Mouse (Mus musculus): ENCODE measurements at regions not wholly inside any gene's neighbourhood (a gene's known extent, or its start where the extent isn't known, plus 50 kb on each side); places are given as distances from the start of the nearest gene placed in this dataset.
"Not testable (repeated sequence)": the region's sequence is repeated elsewhere in the genome, so short reads cannot be mapped to it uniquely, and the experiment has no call there.

DNA sequence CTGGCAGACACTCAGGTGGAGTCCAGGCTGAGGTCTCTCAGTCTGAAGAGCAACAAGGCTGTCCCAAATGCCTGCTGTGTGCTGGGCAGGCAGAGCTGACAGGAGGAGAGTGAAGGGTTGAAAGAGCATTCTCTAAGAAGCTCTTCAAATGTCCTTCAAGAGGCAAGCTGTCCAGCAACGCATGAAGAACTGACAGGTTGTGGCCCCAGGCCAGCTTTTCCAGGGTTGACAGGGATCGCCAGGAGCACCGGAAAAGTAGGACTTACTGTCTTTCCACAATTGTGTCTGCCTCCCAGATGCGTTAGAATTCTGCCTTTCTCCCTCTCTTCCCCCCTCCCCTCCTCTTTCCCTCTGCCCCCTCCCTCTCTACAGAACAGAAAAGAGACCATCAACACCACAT is 282.1 kb downstream of the Etnk1 start:
- TF ChIP-seq EP300 (IDR thresholded peaks at IDR 0.05; ENCODE audit: insufficient read depth, low read depth, low read length) (no peak), CTCF (IDR thresholded peaks at IDR 0.05) (no peak), POLR2A (IDR thresholded peaks at IDR 0.05; ENCODE audit: insufficient read depth, low read depth, low read length) (no peak)
- Histone ChIP-seq H3K4me1 (ENCODE audit: control insufficient read depth, insufficient read depth, low read length) (no peaks in the 10 kb centered on the region), H3K79me2 (replicated peaks; ENCODE audit: control insufficient read depth, insufficient read depth, low read length) (no peaks in the 10 kb centered on the region), H3K27me3 (ENCODE audit: control insufficient read depth, insufficient read depth, low read length) (no peaks in the 10 kb centered on the region), H3K4me3 (no peak overlapping the region), H3K9ac (ENCODE audit: low read depth, low read length) (no peak overlapping the region), H3K27ac (no peak overlapping the region), H3K36me3 (ENCODE audit: control insufficient read depth, insufficient read depth, low read length) (no peaks in the 10 kb centered on the region)
- intact Hi-C loops (cut with DNase I) = no loop called here
- no peak for DNase-seq
- 53% methylated on average over 4 of the region's 4 CpGs for WGBS

DNA sequence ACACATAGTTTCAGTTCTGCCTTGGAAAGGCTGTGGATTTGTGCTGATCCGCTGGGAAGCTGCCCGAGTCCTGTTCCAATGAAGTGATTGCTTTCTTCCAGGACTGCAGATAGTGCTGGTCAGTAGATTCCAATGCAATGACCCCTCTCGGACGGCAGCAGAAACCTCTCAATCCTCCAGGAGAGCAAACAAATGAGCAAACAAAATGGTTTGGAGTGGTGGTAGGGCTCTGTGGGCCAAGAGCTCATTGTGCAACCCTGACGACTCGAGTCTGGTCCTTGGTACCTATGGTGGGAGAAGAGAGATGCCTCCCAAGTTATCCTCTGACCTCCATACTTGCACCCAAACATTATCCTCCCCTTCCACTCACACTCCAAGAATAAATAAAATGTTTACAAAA is 284.8 kb downstream of the Etnk1 start:
- no peaks in the 10 kb centered on the region for H3K79me2 ChIP-seq (replicated peaks; ENCODE audit: control insufficient read depth, insufficient read depth, low read length)
- H3K36me3 ChIP-seq (ENCODE audit: control insufficient read depth, insufficient read depth, low read length) = no peaks in the 10 kb centered on the region
- TF ChIP-seq EP300 (IDR thresholded peaks at IDR 0.05; ENCODE audit: insufficient read depth, low read depth, low read length) (no peak), POLR2A (IDR thresholded peaks at IDR 0.05; ENCODE audit: insufficient read depth, low read depth, low read length) (no peak), CTCF (IDR thresholded peaks at IDR 0.05) (no peak)
- intact Hi-C loops (cut with DNase I) = no loop called here
- no peak for DNase-seq
- no peak overlapping the region for H3K4me3 ChIP-seq
- H3K27me3 ChIP-seq (ENCODE audit: control insufficient read depth, insufficient read depth, low read length) = no peaks in the 10 kb centered on the region
- no peaks in the 10 kb centered on the region for H3K4me1 ChIP-seq (ENCODE audit: control insufficient read depth, insufficient read depth, low read length)
- no peak overlapping the region for H3K9ac ChIP-seq (ENCODE audit: low read depth, low read length)
- H3K27ac ChIP-seq = no peak overlapping the region
- WGBS = 78% methylated on average over 6 of the region's 6 CpGs

DNA sequence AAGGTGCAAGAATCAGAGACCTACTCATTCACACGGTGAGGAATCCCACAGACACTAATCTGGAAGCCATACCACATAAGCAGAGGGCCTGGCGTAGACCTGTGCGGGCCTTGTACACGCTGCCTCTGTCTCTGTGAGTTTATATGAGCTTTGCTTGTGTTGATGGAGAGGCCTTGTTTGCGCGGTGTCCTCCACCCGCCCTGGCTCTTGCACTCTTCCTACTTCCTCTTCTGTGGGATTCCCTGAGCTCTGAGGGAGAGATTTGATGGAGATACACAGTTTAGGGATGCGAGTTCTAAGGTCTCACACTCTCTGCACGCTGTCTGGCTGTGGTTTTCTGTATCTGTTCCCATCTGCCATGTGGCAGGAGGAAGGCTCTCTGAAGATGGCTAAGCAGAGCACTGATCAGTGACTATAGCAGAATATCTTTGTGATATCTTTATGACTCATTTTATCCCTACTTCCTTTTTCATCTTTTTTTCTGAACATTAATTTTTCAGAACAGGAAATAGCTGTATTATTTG is 287.7 kb downstream of the Etnk1 start:
- TF ChIP-seq CTCF (IDR thresholded peaks at IDR 0.05) (no peak), POLR2A (IDR thresholded peaks at IDR 0.05; ENCODE audit: insufficient read depth, low read depth, low read length) (no peak), EP300 (IDR thresholded peaks at IDR 0.05; ENCODE audit: insufficient read depth, low read depth, low read length) (no peak)
- DNase-seq = no peak
- H3K36me3 ChIP-seq (ENCODE audit: control insufficient read depth, insufficient read depth, low read length) = no peaks in the 10 kb centered on the region
- no peak overlapping the region for H3K4me3 ChIP-seq
- intact Hi-C loops (cut with DNase I) = no loop called here
- H3K27me3 ChIP-seq (ENCODE audit: control insufficient read depth, insufficient read depth, low read length) = no peaks in the 10 kb centered on the region
- H3K79me2 ChIP-seq (replicated peaks; ENCODE audit: control insufficient read depth, insufficient read depth, low read length) = no peaks in the 10 kb centered on the region
- H3K4me1 ChIP-seq (ENCODE audit: control insufficient read depth, insufficient read depth, low read length) = no peaks in the 10 kb centered on the region
- H3K9ac ChIP-seq (ENCODE audit: low read depth, low read length) = no peak overlapping the region
- H3K27ac ChIP-seq = no peak overlapping the region
- 89% methylated on average over 9 of the region's 9 CpGs for WGBS

DNA sequence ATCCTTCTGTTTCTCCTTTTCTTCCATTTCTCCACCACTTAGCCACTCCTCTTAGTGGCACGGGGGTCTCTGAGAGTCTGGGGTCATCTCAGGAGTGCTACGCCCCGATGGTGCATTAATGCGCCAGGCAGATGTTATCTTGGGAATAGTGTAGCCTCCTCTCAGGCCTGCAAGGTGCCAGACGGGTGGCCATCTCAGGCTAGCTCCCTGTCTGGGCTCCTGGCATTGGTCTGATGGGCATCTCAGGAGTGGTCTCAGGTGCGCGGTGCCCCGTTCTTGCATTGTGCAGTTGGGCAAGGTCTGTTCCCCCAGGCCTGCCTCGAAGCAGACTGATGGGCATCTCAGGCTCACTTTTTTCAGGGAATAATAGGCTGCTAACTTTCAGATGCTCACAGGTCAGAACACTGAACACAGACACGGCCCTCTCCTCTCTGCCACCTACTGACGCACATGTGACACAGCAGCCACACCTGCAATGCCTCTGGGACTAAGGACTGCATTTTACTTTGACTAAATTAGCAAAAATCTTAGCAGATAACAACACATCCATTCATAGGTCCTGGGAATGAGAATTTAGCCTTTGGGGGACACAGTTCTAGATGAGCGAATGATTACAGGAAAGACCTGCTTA is 298.0 kb downstream of the Etnk1 start:
- H3K9ac ChIP-seq (ENCODE audit: low read depth, low read length) = no peak overlapping the region
- DNase-seq = no peak
- intact Hi-C loops (cut with DNase I) = loop anchor here (10.0 kb wide), 1 partner anchor 250 kb away; no protein-coding TSS in a partner anchor
- H3K79me2 ChIP-seq (replicated peaks; ENCODE audit: control insufficient read depth, insufficient read depth, low read length) = no peaks in the 10 kb centered on the region
- no peaks in the 10 kb centered on the region for H3K4me1 ChIP-seq (ENCODE audit: control insufficient read depth, insufficient read depth, low read length)
- no peaks in the 10 kb centered on the region for H3K27me3 ChIP-seq (ENCODE audit: control insufficient read depth, insufficient read depth, low read length)
- no peak overlapping the region for H3K4me3 ChIP-seq
- TF ChIP-seq EP300 (IDR thresholded peaks at IDR 0.05; ENCODE audit: insufficient read depth, low read depth, low read length) = no peak
- TF ChIP-seq CTCF (IDR thresholded peaks at IDR 0.05) = peak; percentile 48
- no peak for TF ChIP-seq POLR2A (IDR thresholded peaks at IDR 0.05; ENCODE audit: insufficient read depth, low read depth, low read length)
- 70% methylated on average over 12 of the region's 12 CpGs for WGBS
- no peaks in the 10 kb centered on the region for H3K36me3 ChIP-seq (ENCODE audit: control insufficient read depth, insufficient read depth, low read length)
- H3K27ac ChIP-seq = no peak overlapping the region

DNA sequence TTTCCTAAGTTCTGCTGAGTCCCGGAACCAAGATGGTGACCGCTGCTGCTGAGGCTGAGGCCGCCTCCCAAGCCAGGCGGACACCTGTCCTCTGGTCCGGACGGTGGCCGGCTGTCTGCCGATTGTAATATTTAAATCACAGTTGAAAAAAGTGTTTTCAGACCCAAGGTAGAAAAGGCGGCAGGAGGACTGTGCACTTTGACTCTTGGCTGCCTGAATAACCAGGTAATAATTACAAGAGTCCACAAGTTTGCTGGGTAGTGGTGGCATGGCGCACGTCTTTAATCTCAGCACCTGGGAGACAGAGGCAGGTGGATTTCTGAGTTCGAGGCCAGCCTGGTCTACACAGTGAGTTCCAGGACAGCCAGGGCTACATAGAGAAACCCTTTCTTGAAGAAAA is 305.7 kb downstream of the Etnk1 start:
- DNase-seq; H3K36me3 ChIP-seq (ENCODE audit: control insufficient read depth, insufficient read depth, low read length); H3K4me3 ChIP-seq; H3K9ac ChIP-seq (ENCODE audit: low read depth, low read length); H3K27ac ChIP-seq; intact Hi-C loops (cut with DNase I); H3K4me1 ChIP-seq (ENCODE audit: control insufficient read depth, insufficient read depth, low read length); H3K79me2 ChIP-seq (replicated peaks; ENCODE audit: control insufficient read depth, insufficient read depth, low read length); H3K27me3 ChIP-seq (ENCODE audit: control insufficient read depth, insufficient read depth, low read length): not testable (repeated sequence)
- WGBS = 93% methylated on average over 12 of the region's 12 CpGs

DNA sequence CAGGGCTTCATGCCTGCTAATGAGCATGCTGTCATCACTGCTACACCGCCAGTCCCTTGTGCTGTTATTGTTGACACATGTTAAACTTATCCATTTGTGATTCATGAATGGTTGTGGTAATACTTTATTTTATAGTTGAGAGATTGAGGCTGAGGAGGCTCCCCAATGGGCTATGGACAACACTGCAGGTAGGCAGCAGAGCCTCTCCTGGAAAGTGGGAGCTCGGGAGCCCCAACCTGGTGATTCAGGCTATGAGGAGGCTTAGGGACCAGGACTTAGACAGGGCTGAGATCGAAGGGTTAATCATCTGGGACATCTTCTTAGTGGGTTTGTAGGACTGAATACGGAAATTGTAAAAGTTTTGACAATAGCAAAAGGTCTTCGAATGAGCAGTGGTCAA is 307.4 kb downstream of the Etnk1 start:
- Histone ChIP-seq H3K79me2 (replicated peaks; ENCODE audit: control insufficient read depth, insufficient read depth, low read length) (no peaks in the 10 kb centered on the region), H3K27ac (no peak overlapping the region), H3K4me3 (no peak overlapping the region), H3K27me3 (ENCODE audit: control insufficient read depth, insufficient read depth, low read length) (no peaks in the 10 kb centered on the region), H3K36me3 (ENCODE audit: control insufficient read depth, insufficient read depth, low read length) (no peaks in the 10 kb centered on the region), H3K4me1 (ENCODE audit: control insufficient read depth, insufficient read depth, low read length) (no peaks in the 10 kb centered on the region), H3K9ac (ENCODE audit: low read depth, low read length) (no peak overlapping the region)
- 82% methylated on average over 5 of the region's 5 CpGs for WGBS
- DNase-seq = no peak
- no peak for TF ChIP-seq POLR2A (IDR thresholded peaks at IDR 0.05; ENCODE audit: insufficient read depth, low read depth, low read length)
- no peak for TF ChIP-seq CTCF (IDR thresholded peaks at IDR 0.05)
- no peak for TF ChIP-seq EP300 (IDR thresholded peaks at IDR 0.05; ENCODE audit: insufficient read depth, low read depth, low read length)
- intact Hi-C loops (cut with DNase I) = no loop called here
